Mouse (Mus musculus) MEL (cell line): ENCODE measurements around the gene Igfbp3. TPM values are rescaled to one million over a fixed set of nuclear protein-coding genes. Genes with fewer than 3 reads are reported as not detected.

Experiments used
- DNase-seq: peaks from one replicate; pipeline ENCODE4 v3.0.0; 2011; ENCODE audit warnings: low read depth, low spot score
- H3K27ac ChIP-seq: 2 replicates; pipeline ENCODE4 v1.5.1; 2012; ENCODE audit warnings: low read depth, mild to moderate bottlenecking, control low read depth, low read length, moderate library complexity; ENCODE audit not compliant: control insufficient read depth
- H3K27me3 ChIP-seq, 2 experiments: fragments of 150-350 bp in 1 of 2; sonication (generic) in 1 of 2; 2 replicates each; pipeline ENCODE4 v1.6.1; 2012; ENCODE audit warnings: low read length in 2 of 2, mild to moderate bottlenecking in 2 of 2, improper control_type of control experiment in 1 of 2, moderate library complexity in 1 of 2; ENCODE audit not compliant: insufficient read depth in 2 of 2, control insufficient read depth in 1 of 2
- H3K36me3 ChIP-seq, 2 experiments: 2 replicates each; pipeline ENCODE4 v1.6.1; 2012 to 2014; ENCODE audit warnings: low read length in 2 of 2, improper control_type of control experiment in 1 of 2, inconsistent platforms in 1 of 2, mild to moderate bottlenecking in 1 of 2; ENCODE audit not compliant: insufficient read depth in 2 of 2, control insufficient read depth in 1 of 2
- H3K4me1 ChIP-seq, 2 experiments: fragments of 150-350 bp in 1 of 2; sonication (generic) in 1 of 2; 2 replicates each; pipeline ENCODE4 v1.6.1; 2012; ENCODE audit warnings: low read length in 2 of 2, improper control_type of control experiment in 1 of 2, mild to moderate bottlenecking in 1 of 2; ENCODE audit not compliant: insufficient read depth in 2 of 2, control insufficient read depth in 1 of 2
- H3K4me3 ChIP-seq, 2 experiments: fragments of 150-350 bp in 1 of 2; sonication (generic) in 1 of 2; 2 replicates each; pipeline ENCODE4 v1.5.1; 2012; ENCODE audit warnings: low read depth in 2 of 2, low read length in 2 of 2, mild to moderate bottlenecking in 2 of 2, moderate library complexity in 2 of 2, control low read depth in 1 of 2, improper control_type of control experiment in 1 of 2; ENCODE audit not compliant: control insufficient read depth in 1 of 2, insufficient read depth in 1 of 2
- H3K79me2 ChIP-seq: 2 replicates; pipeline ENCODE4 v1.6.1; 2012; ENCODE audit warnings: mild to moderate bottlenecking, low read length, moderate library complexity; ENCODE audit not compliant: control insufficient read depth, poor library complexity, insufficient read depth
- H3K9ac ChIP-seq: 2 replicates; pipeline ENCODE4 v1.6.1; 2012; ENCODE audit warnings: low read depth, mild to moderate bottlenecking, control low read depth, low read length, moderate library complexity; ENCODE audit not compliant: control insufficient read depth, poor library complexity, severe bottlenecking
- H3K9me3 ChIP-seq: fragments of 150-350 bp; sonication (generic); replicated peaks from 2 replicates; pipeline ENCODE4 v1.6.1; 2012; ENCODE audit warnings: mild to moderate bottlenecking, low read length, improper control_type of control experiment, moderate library complexity; ENCODE audit not compliant: insufficient read depth
- ELF1 ChIP-seq: IDR thresholded peaks from 2 replicates; pipeline ENCODE4 v1.6.1; 2014; ENCODE audit warnings: low read depth, mild to moderate bottlenecking, inconsistent platforms, low read length, improper control_type of control experiment, moderate library complexity
- EP300 ChIP-seq, 2 experiments: IDR thresholded peaks; 2 replicates each; pipeline ENCODE4 v1.6.1; 2011; ENCODE audit warnings: improper control_type of control experiment in 2 of 2, low read length in 2 of 2, low read depth in 1 of 2, mild to moderate bottlenecking in 1 of 2
- ETS1 ChIP-seq: IDR thresholded peaks from 2 replicates; pipeline ENCODE4 v1.6.1; 2012; ENCODE audit warnings: low read depth, mild to moderate bottlenecking, inconsistent platforms, low read length, improper control_type of control experiment, moderate library complexity
- GABPA ChIP-seq: IDR thresholded peaks from 2 replicates; pipeline ENCODE4 v1.6.1; 2012; ENCODE audit warnings: low read depth, mild to moderate bottlenecking, inconsistent platforms, low read length, improper control_type of control experiment, moderate library complexity
- GATA1 ChIP-seq: IDR thresholded peaks from 2 replicates; pipeline ENCODE4 v1.6.1; 2011; ENCODE audit warnings: low read depth, low read length, improper control_type of control experiment
- HCFC1 ChIP-seq: IDR thresholded peaks from 2 replicates; pipeline ENCODE4 v1.6.1; 2012; ENCODE audit warnings: low read depth, mild to moderate bottlenecking, inconsistent platforms, low read length, improper control_type of control experiment, moderate library complexity
- KAT2A ChIP-seq: conservative IDR thresholded peaks from 2 replicates; pipeline ENCODE4 v1.6.1; 2012; ENCODE audit warnings: low read depth, low read length, improper control_type of control experiment, inconsistent platforms
- MAX ChIP-seq: IDR thresholded peaks from 2 replicates; pipeline ENCODE4 v1.6.1; 2011; ENCODE audit warnings: low read length, improper control_type of control experiment
- MEF2A ChIP-seq: IDR thresholded peaks from 2 replicates; pipeline ENCODE4 v1.6.1; 2014; ENCODE audit warnings: low read depth, mild to moderate bottlenecking, inconsistent platforms, low read length, improper control_type of control experiment; ENCODE audit not compliant: poor library complexity, insufficient replicate concordance, severe bottlenecking; ENCODE audit errors: extremely low read depth
- MYC ChIP-seq: IDR thresholded peaks from 2 replicates; pipeline ENCODE4 v1.6.1; 2011; ENCODE audit warnings: low read depth, mild to moderate bottlenecking, low read length, improper control_type of control experiment, moderate library complexity
- NELFE ChIP-seq: IDR thresholded peaks from 2 replicates; pipeline ENCODE4 v1.6.1; 2011; ENCODE audit warnings: low read depth, low read length, improper control_type of control experiment
- POLR2A ChIP-seq, 2 experiments: IDR thresholded peaks; 2 replicates each; pipeline ENCODE4 v1.6.1; 2011 to 2012; ENCODE audit warnings: low read length in 2 of 2, mild to moderate bottlenecking in 2 of 2, control low read depth in 1 of 2, improper control_type of control experiment in 1 of 2, low read depth in 1 of 2, moderate library complexity in 1 of 2; ENCODE audit not compliant: control insufficient read depth in 1 of 2, insufficient read depth in 1 of 2, poor library complexity in 1 of 2
- POLR2AphosphoS5 ChIP-seq: IDR thresholded peaks from 2 replicates; pipeline ENCODE4 v1.6.1; 2012; ENCODE audit warnings: low read depth, borderline replicate concordance, mild to moderate bottlenecking, inconsistent platforms, low read length, moderate library complexity, mixed read lengths
- RCOR1 ChIP-seq: IDR thresholded peaks from 2 replicates; pipeline ENCODE4 v1.6.1; 2012; ENCODE audit warnings: low read depth, mild to moderate bottlenecking, inconsistent platforms, low read length, improper control_type of control experiment
- SIN3A ChIP-seq: IDR thresholded peaks from 2 replicates; pipeline ENCODE4 v1.6.1; 2012; ENCODE audit warnings: low read length, improper control_type of control experiment, inconsistent platforms
- SMC3 ChIP-seq: IDR thresholded peaks from 2 replicates; pipeline ENCODE4 v1.6.1; 2011; ENCODE audit warnings: low read depth, low read length, improper control_type of control experiment
- TAL1 ChIP-seq: IDR thresholded peaks from 2 replicates; pipeline ENCODE4 v1.6.1; 2012; ENCODE audit warnings: mild to moderate bottlenecking, inconsistent platforms, low read length, moderate library complexity, mixed read lengths
- UBTF ChIP-seq: IDR thresholded peaks from 2 replicates; pipeline ENCODE4 v1.6.1; 2012; ENCODE audit warnings: low read depth, mild to moderate bottlenecking, inconsistent platforms, low read length, improper control_type of control experiment, moderate library complexity, borderline replicate concordance; ENCODE audit not compliant: insufficient read depth
- USF1 ChIP-seq: IDR thresholded peaks from 2 replicates; pipeline ENCODE4 v1.6.1; 2014; ENCODE audit warnings: low read depth, mild to moderate bottlenecking, inconsistent platforms, low read length, improper control_type of control experiment, moderate library complexity
- USF2 ChIP-seq, 2 experiments: IDR thresholded peaks; 2 replicates each; pipeline ENCODE4 v1.6.1; 2011 to 2012; ENCODE audit warnings: improper control_type of control experiment in 2 of 2, low read length in 2 of 2, borderline replicate concordance in 1 of 2, inconsistent platforms in 1 of 2, low read depth in 1 of 2, mild to moderate bottlenecking in 1 of 2; ENCODE audit not compliant: insufficient read depth in 1 of 2
- ZNF384 ChIP-seq: IDR thresholded peaks from 2 replicates; pipeline ENCODE4 v1.6.1; 2012; ENCODE audit warnings: low read depth, mild to moderate bottlenecking, inconsistent platforms, low read length, improper control_type of control experiment
- polyA plus RNA-seq, 2 experiments: library from polyadenylated mRNA; stranded (reverse) in 1 of 2; unstranded in 1 of 2; fragments of >175 nt in 1 of 2; fragments of >200 nt in 1 of 2; gene quantifications; 2 replicates each; pipeline versions ENCODE4 v1.2.1 to v1.2.4; 2012; ENCODE audit warnings: low replicate concordance in 2 of 2, low read depth in 1 of 2; ENCODE audit not compliant: insufficient read length in 2 of 2, insufficient read depth in 1 of 2, missing spikeins in 1 of 2
- total RNA-seq: library from RNA; depleted of rRNA; stranded (reverse); fragments of 300-350 nt; gene quantifications from 2 replicates; pipeline ENCODE4 v1.2.3, GENCODE M21; 2012

The Igfbp3 gene
- total and polyA plus RNA-seq, 3 experiments: not detected

GRCm38 (mm10) chr11:7160637-7161101 lies 53.1 kb downstream of the Igfbp3 start:
- H3K9me3 ChIP-seq: no peaks in the 10 kb centered on the region
- DNase-seq: no peak
- H3K4me3 ChIP-seq: no peak overlapping the region
- no peak overlapping the region for H3K27ac ChIP-seq
- TF ChIP-seq EP300 (IDR thresholded peaks at IDR 0.05; ENCODE audit: low read depth in 1 of 2, low read length in 2 of 2) (no peak), NELFE (no peak), POLR2A (IDR thresholded peaks at IDR 0.05; ENCODE audit: control insufficient read depth in 1 of 2, insufficient read depth in 1 of 2, low read depth in 1 of 2, low read length in 2 of 2, poor library complexity in 1 of 2) (no peak)
- H3K79me2 ChIP-seq: no peaks in the 10 kb centered on the region
- no peaks in the 10 kb centered on the region for H3K4me1 ChIP-seq
- H3K36me3 ChIP-seq: no peaks in the 10 kb centered on the region
- H3K9ac ChIP-seq: no peak overlapping the region
- H3K27me3 ChIP-seq: no peaks in the 10 kb centered on the region

GRCm38 (mm10) chr11:7160146-7160545 lies 53.6 kb downstream of the Igfbp3 start:
- Histone ChIP-seq H3K9ac (no peak overlapping the region), H3K4me3 (no peak overlapping the region), H3K9me3 (no peaks in the 10 kb centered on the region), H3K27ac (no peak overlapping the region), H3K36me3 (no peaks in the 10 kb centered on the region), H3K79me2 (no peaks in the 10 kb centered on the region), H3K27me3 (no peaks in the 10 kb centered on the region), H3K4me1 (no peaks in the 10 kb centered on the region)
- no peak for TF ChIP-seq POLR2A (IDR thresholded peaks at IDR 0.05; ENCODE audit: control insufficient read depth in 1 of 2, insufficient read depth in 1 of 2, low read depth in 1 of 2, low read length in 2 of 2, poor library complexity in 1 of 2)
- DNase-seq: no peak

GRCm38 (mm10) chr11:7158196-7158595 lies 55.5 kb downstream of the Igfbp3 start:
- no peak overlapping the region for H3K9ac ChIP-seq
- DNase-seq: no peak
- H3K9me3 ChIP-seq: no peaks in the 10 kb centered on the region
- H3K27me3 ChIP-seq: no peaks in the 10 kb centered on the region
- TF ChIP-seq RCOR1 (no peak), ELF1 (no peak), USF1 (no peak), ZNF384 (no peak), USF2 (IDR thresholded peaks at IDR 0.05; ENCODE audit: borderline replicate concordance in 1 of 2, insufficient read depth in 1 of 2, low read depth in 1 of 2, low read length in 2 of 2) (no peak), HCFC1 (no peak), GABPA (no peak), TAL1 (no peak), KAT2A (no peak), GATA1 (no peak), POLR2AphosphoS5 (no peak), MEF2A (no peak), SMC3 (no peak), SIN3A (no peak), NELFE (no peak), MAX (no peak), ETS1 (no peak), MYC (no peak), UBTF (no peak), POLR2A (IDR thresholded peaks at IDR 0.05; ENCODE audit: control insufficient read depth in 1 of 2, insufficient read depth in 1 of 2, low read depth in 1 of 2, low read length in 2 of 2, poor library complexity in 1 of 2) (no peak)
- no peak overlapping the region for H3K4me3 ChIP-seq
- no peaks in the 10 kb centered on the region for H3K79me2 ChIP-seq
- no peak overlapping the region for H3K27ac ChIP-seq
- no peaks in the 10 kb centered on the region for H3K36me3 ChIP-seq
- H3K4me1 ChIP-seq: no peaks in the 10 kb centered on the region
